Mouse (Mus musculus) brown adipose tissue, adult 24 weeks (tissue): Measurements from ENCODE around the gene Atxn7. TPM values are rescaled to one million over a fixed set of nuclear protein-coding genes. Genes with fewer than 3 reads are reported as not detected.
A peak's percentile ranks its signal among the peaks of the same experiment; 100 is the strongest.
"Not testable (repeated sequence)": the region's sequence is repeated elsewhere in the genome, so short reads cannot be mapped to it uniquely, and the experiment has no call there.

Source experiments
- H3K27ac ChIP-seq: fragments of 200-500 bp; replicated peaks from 2 replicates; pipeline ENCODE4 v1.5.1; 2012; ENCODE audit warnings: low read depth, mild to moderate bottlenecking, low read length
- H3K4me1 ChIP-seq: fragments of 200-500 bp; 2 replicates; pipeline ENCODE4 v1.6.1; 2012; ENCODE audit warnings: low read length, mixed read lengths; ENCODE audit not compliant: control insufficient read depth, insufficient read depth, insufficient read length
- H3K4me3 ChIP-seq: fragments of 200-500 bp; 2 replicates; pipeline ENCODE4 v1.5.1; 2012; ENCODE audit warnings: low read depth, mild to moderate bottlenecking, low read length, moderate library complexity; ENCODE audit not compliant: insufficient read depth
- polyA plus RNA-seq: library from polyadenylated mRNA; stranded (reverse); fragments of >200 nt; gene quantifications from 2 replicates; pipeline ENCODE4 v1.2.4, GENCODE M21; 2012; ENCODE audit not compliant: missing spikeins, insufficient read depth, insufficient read length

The Atxn7 gene
- polyA plus RNA-seq: 5.2 and 10.3 TPM in 2 replicates

DNA sequence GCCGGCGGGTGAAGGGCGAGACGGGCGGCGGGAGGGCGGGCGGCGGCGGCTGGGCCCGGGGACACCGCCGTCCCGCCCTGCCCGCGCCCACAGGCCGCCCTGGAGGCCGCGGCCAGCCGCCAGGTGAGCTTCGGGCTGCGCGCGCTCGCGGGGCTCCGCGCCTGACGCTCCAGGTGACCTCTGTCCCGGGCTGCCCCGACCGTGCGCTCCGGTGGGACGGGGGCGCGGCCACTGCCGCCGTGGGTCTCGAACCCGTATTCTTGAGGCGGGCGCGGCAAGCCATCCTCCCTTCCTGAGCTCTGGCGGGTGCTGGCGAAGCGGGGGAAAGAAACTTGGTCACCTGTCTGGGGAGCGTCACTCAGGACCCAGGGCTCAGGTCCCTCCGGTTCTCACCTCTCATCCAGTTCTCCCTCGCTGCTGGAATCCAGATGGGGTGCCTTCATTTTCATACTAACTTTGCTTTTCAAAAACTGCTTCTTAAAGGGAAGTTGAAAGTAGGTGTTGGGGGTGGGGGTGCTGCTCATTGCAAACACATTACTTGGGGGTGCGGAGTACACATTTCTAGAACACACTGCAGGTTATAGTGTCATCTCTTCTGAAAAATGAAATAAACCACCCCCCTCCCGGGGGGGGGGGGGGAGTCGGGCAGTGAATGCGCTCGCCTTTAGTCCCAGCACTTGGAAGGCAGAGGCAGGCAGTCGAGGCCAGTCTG, at the start of gene Atxn7, which contains the start of gene Thoc7:
Atxn7 (plus strand) TSS at position 40 of the 712 bp plus-strand sequence.
Thoc7 (minus strand) TSS at position 452 of the 712 bp plus-strand sequence.
- Histone ChIP-seq H3K4me1 (peaks cover 2% of the 10 kb centered on the region; the same call in 1 of the 2 replicates), H3K27ac (peak within 1 kb of the TSS; percentile 64), H3K4me3 (peak within 1 kb of the TSS; percentile 77)

DNA sequence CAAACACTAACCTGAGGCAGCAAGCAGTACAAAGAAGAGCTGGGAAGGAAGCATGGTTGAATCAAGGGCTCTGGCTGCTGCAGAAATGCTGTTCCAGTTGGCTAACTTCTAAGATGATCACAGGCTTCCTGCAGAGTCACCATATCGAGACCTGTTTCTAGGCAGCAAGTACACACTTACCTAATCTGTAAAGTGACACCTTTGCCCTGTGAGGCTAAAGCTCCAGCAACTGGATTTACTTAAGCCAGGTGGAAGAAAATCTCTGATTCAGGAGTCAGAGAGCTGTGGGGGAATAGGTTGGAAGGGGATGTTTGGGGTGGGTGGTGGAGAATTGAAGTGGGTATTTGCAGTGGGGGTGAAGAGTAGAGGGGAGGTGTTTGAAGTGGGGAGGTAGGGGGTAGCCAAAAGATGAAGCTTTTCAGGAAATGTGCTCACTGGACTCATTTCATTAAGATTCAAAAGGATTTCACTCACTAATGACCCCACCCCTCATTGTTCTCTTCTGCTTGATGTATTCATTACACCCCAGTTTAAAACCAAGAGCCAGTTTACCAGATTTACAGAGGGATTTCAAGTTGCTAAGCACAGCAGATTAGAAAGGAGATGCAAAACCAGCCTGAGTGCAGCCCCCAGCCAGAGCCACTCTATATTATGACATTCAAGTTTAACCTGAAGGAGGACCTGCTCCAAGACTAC, 46.7 kb upstream of the Atxn7 start, which contains the start of gene Gm281:
Gm281 (minus strand) TSS at position 92 of the 696 bp plus-strand sequence.
- H3K27ac ChIP-seq: no peak within 1 kb of the TSS
- no peak within 1 kb of the TSS for H3K4me3 ChIP-seq
- no peaks in the 10 kb centered on the region for H3K4me1 ChIP-seq

DNA sequence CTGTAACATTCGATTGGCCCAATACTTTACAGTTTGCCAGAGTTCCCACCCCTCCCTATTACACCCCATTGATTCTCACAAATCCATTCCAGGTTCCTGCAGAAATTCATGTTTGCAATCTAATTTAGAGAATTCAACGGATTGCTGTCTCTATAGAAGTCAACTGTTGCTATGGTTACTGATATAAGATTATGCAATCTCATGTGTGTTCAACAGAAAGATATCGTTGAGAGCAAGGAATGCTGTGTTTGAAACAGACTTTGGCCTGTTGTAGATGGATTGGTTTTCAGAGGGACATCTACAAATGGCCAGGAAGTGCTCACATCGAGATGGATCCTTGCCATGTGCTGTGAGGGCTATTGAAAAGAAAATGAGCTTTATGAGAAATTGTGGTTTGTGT, 46.0 kb upstream of the Atxn7 start:
- no peaks in the 10 kb centered on the region for H3K4me1 ChIP-seq
- H3K4me3 ChIP-seq: no peak overlapping the region

DNA sequence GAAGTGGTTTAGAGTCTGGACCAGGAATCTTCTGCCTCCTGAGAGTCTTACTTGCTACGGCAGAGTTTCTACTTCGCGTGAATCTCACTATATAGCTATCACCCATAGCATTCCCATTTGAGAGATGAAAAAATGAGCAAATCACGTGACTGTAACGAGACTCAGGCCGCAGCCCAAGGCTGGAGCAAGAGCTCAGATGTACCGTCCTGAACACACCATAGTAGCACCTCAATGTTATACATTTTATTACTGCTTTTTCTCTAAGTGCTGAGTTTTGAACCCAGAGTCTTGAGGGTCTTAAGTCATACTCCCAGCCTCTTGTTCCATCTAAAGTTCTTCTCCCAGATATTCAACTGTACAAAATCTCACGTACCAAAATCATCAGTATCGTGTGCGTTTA, 44.0 kb upstream of the Atxn7 start:
- Histone ChIP-seq H3K27ac (no peak overlapping the region), H3K4me1 (no peaks in the 10 kb centered on the region), H3K4me3 (no peak overlapping the region)

More for the DNA sequence above, 46.0 kb upstream of the Atxn7 start:
- H3K27ac ChIP-seq: no peak overlapping the region

DNA sequence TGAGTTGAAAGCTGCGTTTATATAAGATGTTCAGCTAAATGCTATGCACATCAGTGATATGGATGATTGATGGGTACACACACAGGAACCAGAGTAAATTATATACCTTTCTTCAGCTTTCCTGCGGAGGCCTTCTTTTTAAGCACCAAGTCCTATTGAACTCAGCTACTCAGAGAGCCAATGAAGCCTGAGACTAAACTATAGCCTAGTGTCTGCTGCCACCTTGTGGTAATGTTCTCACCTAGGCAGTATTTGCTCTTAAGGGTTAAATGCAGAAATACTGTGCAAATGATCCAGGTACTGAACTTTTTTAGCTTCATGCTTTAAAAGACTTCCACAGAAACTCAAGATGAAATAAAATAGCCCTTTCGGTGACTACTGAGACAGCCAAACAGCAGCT, 43.6 kb upstream of the Atxn7 start:
- no peaks in the 10 kb centered on the region for H3K4me1 ChIP-seq
- no peak overlapping the region for H3K4me3 ChIP-seq
- H3K27ac ChIP-seq: no peak overlapping the region

DNA sequence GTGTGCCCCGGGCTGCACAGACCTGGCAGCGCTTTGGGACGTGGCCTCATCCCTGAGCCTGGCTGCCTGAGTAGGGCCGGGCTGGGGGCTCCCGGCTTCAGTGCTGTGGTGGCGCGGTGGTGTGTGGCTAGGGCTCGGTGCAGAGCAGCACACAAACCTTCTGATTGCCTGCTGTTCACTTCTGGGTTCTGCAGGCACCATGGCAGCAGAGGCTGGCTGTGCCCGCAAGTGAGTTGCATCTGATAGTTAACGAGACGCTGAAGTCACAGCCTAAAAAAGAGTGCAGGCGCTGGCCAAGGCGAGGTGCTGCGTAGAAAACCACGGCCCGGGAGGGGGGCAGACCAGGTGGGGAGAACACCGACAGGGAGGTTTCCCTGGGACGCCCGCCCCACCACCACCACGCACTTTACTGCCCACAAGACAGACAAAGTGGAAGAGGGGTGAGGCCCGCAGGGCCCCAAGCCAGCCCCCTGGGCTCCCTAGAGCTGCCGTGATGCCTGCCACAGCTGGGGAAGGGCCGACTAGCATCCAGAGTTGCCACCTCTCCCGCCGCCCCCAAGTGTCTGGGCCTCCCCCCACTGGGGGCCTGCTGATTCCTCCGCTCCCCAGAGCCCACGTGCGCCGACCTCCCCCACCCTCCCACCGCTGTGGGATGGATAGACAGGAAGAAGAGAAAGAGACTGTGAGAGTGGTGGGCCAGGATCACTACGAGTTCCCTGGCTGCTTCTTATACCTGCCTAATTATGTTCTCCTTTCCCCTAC, 27.8 kb upstream of the Atxn7 start:
- H3K4me1 ChIP-seq: no peaks in the 10 kb centered on the region
- H3K27ac ChIP-seq: no peak overlapping the region
- peak overlapping the region; percentile 40 for H3K4me3 ChIP-seq

DNA sequence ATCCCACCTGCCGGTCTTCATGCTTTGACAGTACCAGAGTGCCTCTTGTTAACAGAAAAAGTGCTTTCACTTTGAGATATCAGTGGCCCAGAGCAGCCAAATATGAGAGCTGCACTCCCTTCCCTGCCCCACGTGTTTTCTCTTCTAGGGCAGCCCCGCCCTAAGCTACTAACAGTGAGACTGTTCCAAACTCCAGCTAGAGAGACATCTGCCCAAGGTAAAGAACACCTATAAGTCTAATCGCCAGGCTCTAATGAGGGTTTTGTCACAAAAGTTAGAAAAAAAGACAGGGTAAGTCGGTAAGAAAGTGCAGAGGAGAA, 27.2 kb upstream of the Atxn7 start:
- Histone ChIP-seq H3K27ac (no peak overlapping the region), H3K4me3 (peak overlapping the region; percentile 40), H3K4me1 (no peaks in the 10 kb centered on the region)

DNA sequence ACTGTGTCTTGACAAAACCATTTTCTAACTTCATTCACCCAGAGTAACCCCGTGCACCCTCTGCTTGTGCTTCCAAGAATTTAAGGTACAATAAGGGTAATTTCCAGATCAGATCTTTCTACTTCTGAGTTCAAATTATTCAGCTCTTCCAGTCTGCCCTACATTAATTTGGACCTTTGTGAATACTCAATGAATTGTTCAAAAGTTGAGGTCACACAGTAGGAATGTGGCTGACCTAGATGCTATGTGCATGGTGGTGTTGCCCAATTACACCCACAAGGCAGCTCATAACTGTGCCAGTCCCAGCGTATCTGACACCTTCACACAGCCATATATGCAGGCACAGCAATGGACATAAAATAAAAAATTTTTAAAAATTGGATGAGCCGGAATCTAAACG, 16.6 kb upstream of the Atxn7 start:
- Histone ChIP-seq H3K27ac (no peak overlapping the region), H3K4me1 (no peaks in the 10 kb centered on the region), H3K4me3 (no peak overlapping the region)

DNA sequence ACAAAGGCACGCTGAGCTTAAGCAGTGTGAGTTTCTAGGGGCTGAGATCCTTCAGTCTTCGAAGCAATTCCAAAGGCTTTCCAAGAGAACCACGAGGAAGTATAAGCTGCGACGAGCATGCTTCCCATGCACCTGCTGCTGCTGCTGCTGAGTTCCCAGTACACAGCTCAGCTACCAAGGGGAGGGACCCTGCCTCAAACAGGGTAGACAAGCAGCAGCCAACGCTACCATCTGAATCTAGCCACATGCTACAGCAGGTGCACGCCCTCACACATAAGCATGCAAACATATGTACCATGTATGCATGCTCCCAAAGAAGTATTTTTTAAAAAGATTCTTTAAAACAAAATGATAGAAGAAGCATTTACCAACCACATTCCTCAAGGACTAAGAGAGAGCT, 12.9 kb upstream of the Atxn7 start:
- H3K27ac ChIP-seq: no peak overlapping the region
- no peak overlapping the region for H3K4me3 ChIP-seq
- H3K4me1 ChIP-seq: no peaks in the 10 kb centered on the region

DNA sequence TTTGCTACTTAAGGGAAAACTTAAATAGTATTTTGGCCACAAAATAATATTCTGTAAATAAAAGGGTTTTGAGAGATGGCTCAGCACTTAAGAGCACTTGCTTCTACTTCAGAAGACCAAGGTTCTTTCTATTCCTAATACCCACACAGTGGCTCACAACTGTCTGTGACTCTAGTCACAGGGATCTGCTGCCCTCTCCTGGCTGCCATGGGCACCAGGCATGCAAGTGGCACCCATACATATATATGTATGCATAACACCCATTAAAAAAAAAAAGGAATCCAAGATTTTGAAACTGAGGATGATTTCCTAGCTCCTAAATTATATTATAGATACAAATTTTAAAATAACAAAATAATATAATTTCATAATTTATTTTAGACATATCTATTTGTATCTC, 10.8 kb upstream of the Atxn7 start:
- Histone ChIP-seq H3K27ac (no peak overlapping the region), H3K4me1 (no peaks in the 10 kb centered on the region), H3K4me3 (no peak overlapping the region)

DNA sequence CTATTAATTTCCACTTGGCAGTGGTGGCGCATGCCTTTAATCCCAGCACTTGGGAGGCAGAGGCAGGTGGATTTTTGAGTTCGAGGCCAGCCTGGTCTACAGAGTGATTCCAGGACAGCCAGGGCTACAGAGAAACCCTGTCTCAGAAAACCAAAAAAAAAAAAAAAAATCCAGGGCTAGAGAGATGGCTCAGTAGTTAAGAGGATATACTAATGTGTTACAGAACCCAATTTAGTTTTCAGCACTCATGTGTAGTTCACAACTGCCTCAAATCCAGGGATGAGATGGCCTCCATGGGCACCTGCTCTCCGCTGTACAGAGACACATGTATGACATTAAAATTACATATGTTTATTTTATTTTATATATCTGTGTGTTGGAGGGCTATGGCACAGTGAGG, 9.1 kb upstream of the Atxn7 start:
- not testable (repeated sequence) for H3K27ac ChIP-seq, H3K4me3 ChIP-seq, H3K4me1 ChIP-seq

DNA sequence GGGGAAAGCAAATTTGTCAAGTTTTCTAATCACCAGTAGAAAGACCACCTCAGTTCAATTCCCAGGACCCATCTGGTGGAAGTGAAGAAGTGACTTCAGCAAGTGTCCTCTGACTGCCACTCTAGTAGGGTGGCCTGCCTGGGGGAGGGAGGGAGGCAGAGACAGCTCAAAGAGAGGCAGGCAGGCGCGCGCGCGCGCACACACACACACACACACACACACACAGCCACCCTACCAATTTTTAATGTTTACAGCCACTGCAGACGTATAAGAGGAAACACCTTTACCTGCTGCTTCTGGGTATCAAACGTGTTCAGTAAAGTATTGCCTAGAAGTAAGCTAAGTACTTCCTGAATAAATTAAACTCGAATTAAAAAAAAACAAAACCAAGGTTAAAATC, 1.2 kb upstream of the Atxn7 start:
- Histone ChIP-seq H3K4me1 (peaks cover 2% of the 10 kb centered on the region; the same call in 1 of the 2 replicates), H3K4me3 (peak overlapping the region; percentile 77), H3K27ac (no peak overlapping the region)

DNA sequence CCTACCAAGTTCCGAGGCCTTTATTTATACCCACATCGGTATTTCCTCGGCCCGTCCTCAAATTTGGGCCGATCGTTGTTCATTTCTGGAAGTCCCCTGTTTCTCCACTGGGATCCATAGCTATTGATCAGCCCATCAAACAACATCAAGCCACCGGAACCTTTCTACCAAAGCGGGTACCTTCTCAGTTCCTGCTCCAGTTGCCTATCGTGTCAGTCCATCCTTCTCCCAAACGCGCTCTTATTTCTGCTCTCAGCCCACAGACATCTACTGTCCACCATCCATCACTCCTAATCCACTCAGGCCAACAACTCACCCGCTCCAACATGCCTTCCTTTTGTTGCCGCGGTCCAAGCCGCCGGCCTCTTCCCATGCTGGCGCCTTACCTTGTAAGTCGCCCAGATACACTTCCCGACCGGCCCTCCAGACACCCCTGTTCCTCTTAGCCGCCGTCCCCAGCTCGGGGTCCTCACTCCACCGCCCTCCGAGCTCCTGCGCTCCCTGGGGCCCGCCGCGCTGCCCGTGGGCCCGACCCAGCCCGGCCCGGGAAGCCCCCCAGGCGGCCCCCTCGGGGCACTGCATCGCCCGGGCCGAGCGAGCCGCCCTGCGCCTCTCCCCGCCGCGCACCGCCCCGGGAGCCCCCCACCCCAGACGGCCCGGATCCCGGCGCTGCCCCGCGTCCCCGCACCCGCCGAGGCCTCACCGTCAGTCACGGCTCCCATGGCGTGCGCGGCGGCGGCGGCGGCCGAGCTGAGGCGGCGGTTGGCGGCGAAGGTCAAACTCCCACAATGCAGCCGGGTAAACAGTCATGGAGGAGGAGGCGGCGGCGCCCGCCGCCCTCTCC, 536 bp upstream of the Atxn7 start:
- peak overlapping the region; percentile 77 for H3K4me3 ChIP-seq
- H3K4me1 ChIP-seq: peaks cover 2% of the 10 kb centered on the region; the same call in 1 of the 2 replicates
- H3K27ac ChIP-seq: peak overlapping the region; percentile 64

DNA sequence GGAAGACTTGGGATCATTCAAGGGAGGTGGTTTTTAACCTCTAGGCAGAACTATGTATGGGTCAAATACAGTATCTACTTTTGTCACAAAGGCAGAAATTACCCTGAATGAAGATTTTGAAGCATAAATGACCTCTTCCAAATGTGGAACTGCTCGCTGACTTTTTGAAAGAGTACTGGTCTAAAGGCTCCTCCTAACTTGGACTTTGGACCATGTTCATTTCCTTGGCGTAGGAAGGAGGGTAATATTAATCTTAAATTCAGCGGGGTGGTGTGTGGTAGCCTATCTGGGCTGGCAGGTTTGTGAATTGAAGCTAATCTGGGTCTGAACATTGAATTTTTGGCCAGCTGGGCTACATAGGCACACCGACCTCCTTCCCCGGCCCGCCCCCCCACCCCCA, 1.2 kb downstream of the Atxn7 start:
- Histone ChIP-seq H3K27ac (no peak overlapping the region), H3K4me1 (peaks cover 2% of the 10 kb centered on the region; the same call in 1 of the 2 replicates), H3K4me3 (no peak overlapping the region)
